Mouse (Mus musculus) CH12.LX (cell line): ENCODE measurements around the gene Eml2.

Source experiments
- HCFC1 ChIP-seq: IDR thresholded peaks from 2 replicates; pipeline ENCODE4 v1.6.1; 2012; ENCODE audit warnings: low read depth, mild to moderate bottlenecking, inconsistent platforms, low read length, improper control_type of control experiment
- UBTF ChIP-seq: IDR thresholded peaks from 2 replicates; pipeline ENCODE4 v1.6.1; 2012; ENCODE audit warnings: low read depth, mild to moderate bottlenecking, inconsistent platforms, low read length, improper control_type of control experiment, moderate library complexity

GRCm38 (mm10) chr7:19137380-19137779 is 38.8 kb upstream of the Eml2 start:
- TF ChIP-seq HCFC1: no peak
- no peak for TF ChIP-seq UBTF
